Mouse (Mus musculus): ENCODE measurements around the gene Gm960. TPM values are rescaled to one million over a fixed set of nuclear protein-coding genes. Genes with fewer than 3 reads are reported as not detected.

Gene Gm960
- polyA plus RNA-seq (2015; fragmentation: Nextera tagmentation; extraction: Ambion mirVana) = 0.62 and 0.66 TPM in 2 replicates

DNA sequence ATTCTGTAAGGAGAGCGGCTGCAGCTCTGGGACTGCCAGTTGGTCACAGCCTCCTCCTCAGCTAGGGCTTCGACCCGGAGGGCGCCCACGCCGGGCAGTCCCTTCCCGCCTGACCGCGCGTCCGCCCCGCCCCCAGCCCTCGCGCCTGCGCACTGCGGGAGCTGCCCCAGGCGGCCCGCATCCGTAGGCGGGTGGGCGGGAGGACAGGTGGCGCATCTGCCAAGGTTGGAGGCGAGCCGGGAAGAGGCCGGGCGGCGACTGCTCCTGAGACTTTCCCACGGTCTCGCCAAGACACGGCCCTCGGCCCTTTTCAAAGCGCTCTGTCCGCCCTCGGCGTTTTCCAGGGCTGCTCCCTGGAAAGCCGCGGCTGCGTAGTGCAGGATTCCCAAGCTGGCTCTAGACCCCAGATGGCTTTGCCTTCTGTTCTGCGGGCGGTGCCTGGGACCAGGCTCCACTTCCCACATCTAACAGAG, at the start of gene Gm960:
Gene Gm960 (minus strand): TSS at position 464 of the 473 bp plus-strand sequence.
- Histone ChIP-seq H3K4me2 (ENCODE audit: low read depth, low read length) (peak within 1 kb of the TSS; percentile 80), H3K4me1 (ENCODE audit: control insufficient read depth, insufficient read depth, low read length) (no peaks in the 10 kb centered on the region), H3K27ac (ENCODE audit: low read length) (no peak within 1 kb of the TSS), H3K4me3 (ENCODE audit: low read length) (peak within 1 kb of the TSS; percentile 55), H3K27me3 (ENCODE audit: control insufficient read depth, insufficient read depth, low read length) (peaks cover 49% of the 10 kb centered on the region), H3K9ac (ENCODE audit: low read length) (peak within 1 kb of the TSS; percentile 48), H3K9me3 (replicated peaks; ENCODE audit: control insufficient read depth, low read length) (no peaks in the 10 kb centered on the region), H3K36me3 (ENCODE audit: control insufficient read depth, insufficient read depth) (no peaks in the 10 kb centered on the region)
- peak; percentile 41; the same call in 1 of the 2 replicates for ATAC-seq (replicated peaks; ENCODE audit: extremely low read depth, insufficient read depth, low FRiP score)
- WGBS = 1% methylated on average over 40 of the region's 40 CpGs

- Histone ChIP-seq H3K36me3 (ENCODE audit: control insufficient read depth, insufficient read depth) (no peaks in the 10 kb centered on the region), H3K27me3 (ENCODE audit: control insufficient read depth, insufficient read depth, low read length) (no peaks in the 10 kb centered on the region), H3K4me3 (ENCODE audit: low read length) (no peak overlapping the region), H3K4me1 (ENCODE audit: control insufficient read depth, insufficient read depth, low read length) (0 out of 2 replicates have a peak, but pooled peaks cover 4% of the 10 kb centered on the region), H3K9me3 (replicated peaks; ENCODE audit: control insufficient read depth, low read length) (no peaks in the 10 kb centered on the region), H3K27ac (ENCODE audit: low read length) (no peak overlapping the region), H3K9ac (ENCODE audit: low read length) (no peak overlapping the region), H3K4me2 (ENCODE audit: low read depth, low read length) (no peak overlapping the region)
- ATAC-seq (replicated peaks; ENCODE audit: extremely low read depth, insufficient read depth, low FRiP score) = no peak
- WGBS = 88% methylated on average over 9 of the region's 9 CpGs
Observed at GRCm38 (mm10) chr19:4747631-4748312, 49.3 kb upstream of the Gm960 start.

- H3K4me3 ChIP-seq (ENCODE audit: low read length) = no peak overlapping the region
- 0 out of 2 replicates have a peak, but pooled peaks cover 4% of the 10 kb centered on the region for H3K4me1 ChIP-seq (ENCODE audit: control insufficient read depth, insufficient read depth, low read length)
- no peak overlapping the region for H3K4me2 ChIP-seq (ENCODE audit: low read depth, low read length)
- WGBS = 80% methylated on average over 14 of the region's 14 CpGs
- no peaks in the 10 kb centered on the region for H3K9me3 ChIP-seq (replicated peaks; ENCODE audit: control insufficient read depth, low read length)
- H3K9ac ChIP-seq (ENCODE audit: low read length) = no peak overlapping the region
- no peak overlapping the region for H3K27ac ChIP-seq (ENCODE audit: low read length)
- no peaks in the 10 kb centered on the region for H3K27me3 ChIP-seq (ENCODE audit: control insufficient read depth, insufficient read depth, low read length)
- ATAC-seq (replicated peaks; ENCODE audit: extremely low read depth, insufficient read depth, low FRiP score) = no peak
- H3K36me3 ChIP-seq (ENCODE audit: control insufficient read depth, insufficient read depth) = no peaks in the 10 kb centered on the region
Observed at GRCm38 (mm10) chr19:4746611-4747010, 48.1 kb upstream of the Gm960 start.

- H3K9me3 ChIP-seq (replicated peaks; ENCODE audit: control insufficient read depth, low read length) = no peaks in the 10 kb centered on the region
- no peak overlapping the region for H3K4me3 ChIP-seq (ENCODE audit: low read length)
- H3K36me3 ChIP-seq (ENCODE audit: control insufficient read depth, insufficient read depth) = no peaks in the 10 kb centered on the region
- WGBS = 89% methylated on average over 10 of the region's 10 CpGs
- no peak for ATAC-seq (replicated peaks; ENCODE audit: extremely low read depth, insufficient read depth, low FRiP score)
- H3K9ac ChIP-seq (ENCODE audit: low read length) = no peak overlapping the region
- no peak overlapping the region for H3K27ac ChIP-seq (ENCODE audit: low read length)
- H3K4me2 ChIP-seq (ENCODE audit: low read depth, low read length) = no peak overlapping the region
- 0 out of 2 replicates have a peak, but pooled peaks cover 4% of the 10 kb centered on the region for H3K4me1 ChIP-seq (ENCODE audit: control insufficient read depth, insufficient read depth, low read length)
- no peaks in the 10 kb centered on the region for H3K27me3 ChIP-seq (ENCODE audit: control insufficient read depth, insufficient read depth, low read length)
Observed at GRCm38 (mm10) chr19:4745681-4746080, 47.2 kb upstream of the Gm960 start.

GRCm38 (mm10) chr19:4745057-4745456, 46.6 kb upstream of the Gm960 start:
- no peak overlapping the region for H3K9ac ChIP-seq (ENCODE audit: low read length)
- H3K9me3 ChIP-seq (replicated peaks; ENCODE audit: control insufficient read depth, low read length) = no peaks in the 10 kb centered on the region
- 0 out of 2 replicates have a peak, but pooled peaks cover 4% of the 10 kb centered on the region for H3K4me1 ChIP-seq (ENCODE audit: control insufficient read depth, insufficient read depth, low read length)
- H3K4me2 ChIP-seq (ENCODE audit: low read depth, low read length) = no peak overlapping the region
- no peaks in the 10 kb centered on the region for H3K36me3 ChIP-seq (ENCODE audit: control insufficient read depth, insufficient read depth)
- no peak overlapping the region for H3K27ac ChIP-seq (ENCODE audit: low read length)
- whole genome bisulfite sequencing = 26% methylated on average over 9 of the region's 9 CpGs
- no peaks in the 10 kb centered on the region for H3K27me3 ChIP-seq (ENCODE audit: control insufficient read depth, insufficient read depth, low read length)
- H3K4me3 ChIP-seq (ENCODE audit: low read length) = no peak overlapping the region
- ATAC-seq (replicated peaks; ENCODE audit: extremely low read depth, insufficient read depth, low FRiP score) = no peak

DNA sequence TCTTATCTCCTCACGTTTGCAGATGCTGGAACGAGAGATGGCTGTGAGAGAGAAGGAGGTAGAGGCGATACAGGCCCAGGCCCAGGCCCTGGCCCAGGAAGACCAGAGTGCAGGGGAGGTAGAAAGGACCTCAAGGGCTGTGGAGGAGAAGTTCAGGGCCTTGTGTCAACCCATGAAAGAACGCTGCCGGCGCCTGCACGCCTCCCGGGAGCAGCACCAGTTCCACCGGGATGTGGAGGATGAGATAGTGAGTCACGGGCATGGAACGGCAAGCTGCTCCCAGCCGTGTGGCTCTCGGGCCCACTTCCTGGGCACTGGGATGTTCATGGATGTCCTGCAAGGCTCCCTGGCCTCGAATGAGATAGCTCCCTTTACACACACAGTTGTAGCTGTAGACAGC, 45.6 kb upstream of the Gm960 start:
- no peak overlapping the region for H3K4me2 ChIP-seq (ENCODE audit: low read depth, low read length)
- WGBS = 75% methylated on average over 14 of the region's 14 CpGs
- no peak overlapping the region for H3K4me3 ChIP-seq (ENCODE audit: low read length)
- H3K4me1 ChIP-seq (ENCODE audit: control insufficient read depth, insufficient read depth, low read length) = 0 out of 2 replicates have a peak, but pooled peaks cover 4% of the 10 kb centered on the region
- no peak overlapping the region for H3K27ac ChIP-seq (ENCODE audit: low read length)
- H3K36me3 ChIP-seq (ENCODE audit: control insufficient read depth, insufficient read depth) = no peaks in the 10 kb centered on the region
- no peak for ATAC-seq (replicated peaks; ENCODE audit: extremely low read depth, insufficient read depth, low FRiP score)
- no peak overlapping the region for H3K9ac ChIP-seq (ENCODE audit: low read length)
- H3K27me3 ChIP-seq (ENCODE audit: control insufficient read depth, insufficient read depth, low read length) = no peaks in the 10 kb centered on the region
- H3K9me3 ChIP-seq (replicated peaks; ENCODE audit: control insufficient read depth, low read length) = no peaks in the 10 kb centered on the region

- no peaks in the 10 kb centered on the region for H3K9me3 ChIP-seq (replicated peaks; ENCODE audit: control insufficient read depth, low read length)
- no peaks in the 10 kb centered on the region for H3K27me3 ChIP-seq (ENCODE audit: control insufficient read depth, insufficient read depth, low read length)
- no peak overlapping the region for H3K4me2 ChIP-seq (ENCODE audit: low read depth, low read length)
- 44% methylated on average over 5 of the region's 5 CpGs for WGBS
- no peak overlapping the region for H3K9ac ChIP-seq (ENCODE audit: low read length)
- ATAC-seq (replicated peaks; ENCODE audit: extremely low read depth, insufficient read depth, low FRiP score) = no peak
- no peaks in the 10 kb centered on the region for H3K36me3 ChIP-seq (ENCODE audit: control insufficient read depth, insufficient read depth)
- H3K4me1 ChIP-seq (ENCODE audit: control insufficient read depth, insufficient read depth, low read length) = 0 out of 2 replicates have a peak, but pooled peaks cover 4% of the 10 kb centered on the region
- no peak overlapping the region for H3K27ac ChIP-seq (ENCODE audit: low read length)
- no peak overlapping the region for H3K4me3 ChIP-seq (ENCODE audit: low read length)
Observed at GRCm38 (mm10) chr19:4743524-4743923, 45.1 kb upstream of the Gm960 start.

GRCm38 (mm10) chr19:4742229-4742628, 43.8 kb upstream of the Gm960 start:
- WGBS = 79% methylated on average over 6 of the region's 6 CpGs
- Histone ChIP-seq H3K9me3 (replicated peaks; ENCODE audit: control insufficient read depth, low read length) (no peaks in the 10 kb centered on the region), H3K4me2 (ENCODE audit: low read depth, low read length) (no peak overlapping the region), H3K4me1 (ENCODE audit: control insufficient read depth, insufficient read depth, low read length) (0 out of 2 replicates have a peak, but pooled peaks cover 4% of the 10 kb centered on the region), H3K9ac (ENCODE audit: low read length) (no peak overlapping the region), H3K36me3 (ENCODE audit: control insufficient read depth, insufficient read depth) (no peaks in the 10 kb centered on the region), H3K4me3 (ENCODE audit: low read length) (no peak overlapping the region), H3K27me3 (ENCODE audit: control insufficient read depth, insufficient read depth, low read length) (no peaks in the 10 kb centered on the region), H3K27ac (ENCODE audit: low read length) (no peak overlapping the region)
- ATAC-seq (replicated peaks; ENCODE audit: extremely low read depth, insufficient read depth, low FRiP score) = no peak

GRCm38 (mm10) chr19:4741482-4741881, 43.0 kb upstream of the Gm960 start:
- no peak for ATAC-seq (replicated peaks; ENCODE audit: extremely low read depth, insufficient read depth, low FRiP score)
- 73% methylated on average over 10 of the region's 10 CpGs for WGBS

More at GRCm38 (mm10) chr19:4741482-4741881, 43.0 kb upstream of the Gm960 start:
- Histone ChIP-seq H3K27ac (ENCODE audit: low read length) (no peak overlapping the region), H3K9ac (ENCODE audit: low read length) (no peak overlapping the region), H3K27me3 (ENCODE audit: control insufficient read depth, insufficient read depth, low read length) (no peaks in the 10 kb centered on the region), H3K9me3 (replicated peaks; ENCODE audit: control insufficient read depth, low read length) (no peaks in the 10 kb centered on the region), H3K4me1 (ENCODE audit: control insufficient read depth, insufficient read depth, low read length) (0 out of 2 replicates have a peak, but pooled peaks cover 4% of the 10 kb centered on the region), H3K4me2 (ENCODE audit: low read depth, low read length) (no peak overlapping the region), H3K4me3 (ENCODE audit: low read length) (no peak overlapping the region), H3K36me3 (ENCODE audit: control insufficient read depth, insufficient read depth) (no peaks in the 10 kb centered on the region)
